Mouse (Mus musculus): ENCODE results near the gene Epm2a.
"Not testable (repeated sequence)": the region's sequence is repeated elsewhere in the genome, so short reads cannot be mapped to it uniquely, and the experiment has no call there.

Gene Epm2a

GRCm38 (mm10) chr10:11343205-11344141 lies at the start of gene Epm2a:
Gene Epm2a (plus strand): TSS chr10:11343404.
- peak; percentile 71 for DNase-seq (ENCODE audit: low read depth, low spot score)

GRCm38 (mm10) chr10:11298418-11298817 lies 44.8 kb upstream of the Epm2a start:
- no peak for DNase-seq (ENCODE audit: low read depth, low spot score)

GRCm38 (mm10) chr10:11305365-11306053 lies 37.7 kb upstream of the Epm2a start:
- DNase-seq (ENCODE audit: low read depth, low spot score): no peak

GRCm38 (mm10) chr10:11306054-11306367 lies 37.2 kb upstream of the Epm2a start:
- no peak for DNase-seq (ENCODE audit: low read depth, low spot score)

DNA sequence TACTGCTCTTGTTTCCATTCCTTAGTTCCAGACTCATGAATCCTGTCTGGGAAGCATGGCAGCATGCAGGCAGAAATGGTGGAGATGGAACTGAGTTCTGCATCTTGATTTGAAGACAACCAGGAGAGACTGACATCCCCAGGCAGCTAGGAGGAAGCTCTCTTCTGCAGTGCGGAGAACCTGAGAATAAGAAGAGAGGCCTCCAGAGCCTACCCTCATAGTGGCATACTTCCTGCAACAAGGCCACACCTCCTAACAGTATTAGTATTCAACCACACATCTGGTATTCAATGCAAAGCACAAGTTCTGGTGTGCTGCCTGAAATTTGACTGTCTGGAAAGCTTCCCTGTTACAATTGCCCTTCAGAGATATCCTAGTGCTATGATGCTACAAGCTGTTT lies 33.3 kb upstream of the Epm2a start:
- no peak for DNase-seq (ENCODE audit: low read depth, low spot score)

GRCm38 (mm10) chr10:11310481-11310880 lies 32.7 kb upstream of the Epm2a start:
- DNase-seq (ENCODE audit: low read depth, low spot score): no peak

DNA sequence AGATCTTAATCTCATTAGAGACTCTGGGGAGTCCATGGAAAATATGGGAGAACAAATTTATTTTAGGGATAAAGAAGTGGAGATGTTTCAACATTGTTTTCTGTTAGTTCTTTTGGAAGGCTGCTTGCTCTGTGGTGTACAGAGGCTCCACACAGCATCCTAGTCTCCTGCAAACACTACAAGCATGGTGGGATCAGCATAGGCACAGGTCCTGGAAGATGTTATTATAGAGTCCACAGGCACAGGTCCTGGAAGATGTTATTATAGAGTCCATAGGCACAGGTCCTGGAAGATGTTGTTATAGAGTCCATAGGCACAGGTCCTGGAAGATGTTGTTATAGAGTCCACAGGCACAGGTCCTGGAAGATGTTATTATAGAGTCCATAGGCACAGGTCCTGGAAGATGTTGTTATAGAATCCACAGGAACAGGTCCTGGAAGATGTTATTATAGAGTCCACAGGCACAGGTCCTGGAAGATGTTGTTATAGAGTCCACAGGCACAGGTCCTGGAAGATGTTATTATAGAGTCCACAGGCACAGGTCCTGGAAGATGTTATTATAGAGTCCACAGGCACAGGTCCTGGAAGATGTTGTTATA lies 25.2 kb upstream of the Epm2a start:
- not testable (repeated sequence) for DNase-seq (ENCODE audit: low read depth, low spot score)

DNA sequence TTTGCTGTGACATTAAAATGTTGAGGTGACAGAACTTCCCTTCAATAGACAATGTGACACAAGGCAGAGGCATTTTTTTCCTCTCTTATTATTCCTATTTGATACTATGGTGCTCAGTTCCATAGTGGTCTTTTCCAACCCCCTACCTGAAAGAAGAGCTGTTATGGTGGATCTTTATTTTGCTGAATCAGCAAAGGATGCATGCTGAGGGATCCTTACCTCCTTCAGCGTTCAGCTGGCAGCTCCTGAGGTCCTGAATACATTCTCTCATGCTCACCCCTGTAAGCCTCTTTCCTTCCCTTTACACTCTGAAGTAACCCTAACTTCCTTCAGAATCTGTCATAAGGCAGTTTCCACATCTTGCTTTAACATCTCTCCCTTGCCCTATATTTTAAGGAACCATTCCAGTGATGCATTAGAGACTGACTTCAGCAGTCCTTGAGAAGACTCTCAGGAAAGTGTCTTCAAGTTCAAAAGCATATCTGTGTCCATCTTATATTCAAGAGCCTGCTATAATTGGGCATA lies 23.7 kb upstream of the Epm2a start:
- no peak for DNase-seq (ENCODE audit: low read depth, low spot score)

- DNase-seq (ENCODE audit: low read depth, low spot score): no peak
Observed at GRCm38 (mm10) chr10:11322316-11322715, 20.9 kb upstream of the Epm2a start.

- DNase-seq (ENCODE audit: low read depth, low spot score): peak; percentile 9
Observed at GRCm38 (mm10) chr10:11323202-11323898, 19.9 kb upstream of the Epm2a start.

- DNase-seq (ENCODE audit: low read depth, low spot score): peak; percentile 10
Observed at GRCm38 (mm10) chr10:11326526-11326925, 16.7 kb upstream of the Epm2a start.

DNA sequence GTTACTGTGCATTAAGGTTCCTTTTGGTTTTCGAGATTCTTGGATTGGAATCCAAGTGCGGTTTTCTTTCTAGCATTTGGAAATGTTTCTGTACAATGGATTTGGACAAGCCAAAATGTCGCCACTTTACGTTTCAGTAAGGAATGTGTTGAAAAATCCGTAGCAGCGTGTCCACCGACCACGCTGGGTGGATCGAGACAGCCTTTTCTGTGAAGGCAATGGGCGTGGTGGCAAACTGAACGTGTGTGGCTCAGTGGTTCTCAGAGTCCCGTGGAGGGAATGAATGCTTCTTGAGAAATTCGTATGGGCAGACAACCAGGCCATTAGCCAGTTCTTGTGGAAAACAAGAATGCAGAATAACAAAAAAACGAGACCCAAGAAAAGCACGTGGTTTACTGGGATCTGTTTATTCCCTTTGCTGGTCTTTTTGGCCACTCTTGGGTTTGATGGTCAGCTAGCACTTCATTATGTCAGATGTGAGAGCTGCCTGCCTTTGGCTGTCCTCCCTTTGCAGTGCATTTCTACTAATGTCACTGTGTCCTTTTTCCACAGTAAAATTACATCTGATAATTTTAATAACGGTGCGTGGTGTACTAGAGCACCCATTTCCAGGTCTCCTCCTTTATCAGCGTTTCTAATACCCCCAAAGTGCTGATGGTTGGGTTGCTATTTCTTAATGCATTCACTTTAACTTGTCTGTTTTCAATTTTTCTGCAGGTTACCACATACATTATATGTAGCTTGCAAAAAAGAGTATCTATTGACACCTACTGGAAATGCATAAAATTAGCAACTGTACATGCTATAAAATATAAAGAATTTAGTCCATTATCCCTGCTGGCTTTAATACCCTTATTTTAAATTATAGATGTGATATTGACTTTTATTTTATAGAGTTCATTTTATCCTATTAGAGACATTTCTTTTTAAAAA lies 1.6 kb downstream of the Epm2a start:
- no peak for DNase-seq (ENCODE audit: low read depth, low spot score)

- DNase-seq (ENCODE audit: low read depth, low spot score): not testable (repeated sequence)
Observed at GRCm38 (mm10) chr10:11350243-11350974, 7.2 kb downstream of the Epm2a start.

GRCm38 (mm10) chr10:11354609-11355008 lies 11.4 kb downstream of the Epm2a start:
- DNase-seq (ENCODE audit: low read depth, low spot score): no peak

- peak; percentile 43 for DNase-seq (ENCODE audit: low read depth, low spot score)
Observed at GRCm38 (mm10) chr10:11361985-11362692, 18.9 kb downstream of the Epm2a start.

GRCm38 (mm10) chr10:11362896-11363487 lies 19.8 kb downstream of the Epm2a start:
- DNase-seq (ENCODE audit: low read depth, low spot score): no peak

DNA sequence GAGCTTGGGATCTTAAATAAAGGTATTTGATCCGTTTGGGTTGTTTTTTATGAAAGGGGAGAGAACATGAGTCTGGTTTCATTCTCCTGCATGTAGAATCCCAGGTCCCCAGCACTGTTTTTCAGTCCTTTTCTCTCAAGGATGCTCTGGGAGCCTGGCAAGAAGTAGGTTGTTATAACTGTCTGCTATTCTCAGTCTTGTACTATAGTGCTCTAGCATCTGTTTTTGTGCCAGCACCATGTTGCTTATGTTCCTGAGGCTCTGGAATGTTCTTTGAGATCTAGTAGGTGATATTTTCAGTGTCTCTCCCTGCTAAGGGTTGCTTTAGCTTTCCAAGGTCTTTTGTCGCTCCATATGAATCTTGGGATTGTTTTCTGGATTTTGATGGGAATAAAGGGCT lies 38.1 kb downstream of the Epm2a start:
- DNase-seq (ENCODE audit: low read depth, low spot score): no peak

GRCm38 (mm10) chr10:11410926-11411325 lies 67.7 kb downstream of the Epm2a start:
- no peak for DNase-seq (ENCODE audit: low read depth, low spot score)

DNA sequence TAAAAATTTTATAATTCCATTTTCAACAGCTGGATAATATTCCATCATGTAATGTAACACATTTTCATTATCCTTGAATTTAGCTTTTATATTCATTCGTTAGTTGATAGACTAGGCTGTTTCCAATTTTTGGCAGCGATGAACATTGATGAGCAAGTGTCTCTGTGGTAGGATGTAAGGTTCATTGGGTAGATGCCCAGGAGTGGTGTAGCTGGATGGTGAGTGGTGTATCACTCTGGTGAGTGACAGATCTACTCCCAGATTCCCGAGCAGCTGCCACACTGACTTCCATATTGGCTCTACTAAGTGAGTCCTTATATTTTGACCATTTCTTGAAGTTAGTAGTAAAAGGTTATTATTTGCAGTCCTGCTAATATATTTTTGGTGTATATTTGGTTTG lies 76.9 kb downstream of the Epm2a start:
- DNase-seq (ENCODE audit: low read depth, low spot score): no peak

Measured in CD4-positive, CD25-positive, alpha-beta regulatory T cell, adult 2 months (primary cell).